ENCODE assay signal across 24 mouse cellular contexts in the genomic region with DNA sequence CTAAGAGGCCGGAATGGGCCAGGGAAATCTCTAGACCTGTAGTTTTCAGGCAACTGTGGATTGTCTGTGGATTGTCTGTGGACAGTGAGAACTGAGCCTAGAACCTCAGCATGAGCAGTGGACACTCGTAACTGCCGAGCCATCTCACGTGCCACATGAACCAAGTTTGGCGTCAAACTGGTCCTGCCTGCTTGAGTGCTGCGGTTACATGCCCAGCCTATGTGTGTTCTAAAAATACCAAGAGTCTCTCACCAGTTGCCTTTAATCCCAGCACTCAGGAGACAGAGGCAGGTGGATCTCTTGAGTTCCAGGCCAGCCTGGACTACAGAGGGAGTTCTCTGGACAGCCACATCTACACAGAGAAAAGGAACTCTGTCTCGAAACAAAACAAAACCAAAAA. TPM values are rescaled to one million over a fixed set of nuclear protein-coding genes. Genes with fewer than 3 reads are reported as not detected.
DNase-seq lines count a peak whose midpoint lies in the region; ATAC-seq lines count a peak whose summit lies in the region.
"Had no signal": no experiment of that assay in that cellular context is flagged by ENCODE, and none has a peak within 500 bp of the region (broad histone marks: within the 10 kb centered on the region; RNA-seq: fewer than 3 reads in every experiment).

No protein-coding gene starts in this region.

- no peaks in the 10 kb centered on the region for H3K27me3 ChIP-seq in megakaryocyte, embryonic 14.5 days (replicated peaks)
- H3K27me3 ChIP-seq: CH12.LX; midbrain, embryonic 12.5 days; stomach, embryonic 15.5 days had no signal

- H3K4me3 ChIP-seq in megakaryocyte, embryonic 14.5 days (replicated peaks): peak overlapping the region; percentile 80
- H3K4me3 ChIP-seq: heart, adult 2 months; hindbrain, embryonic 10.5 days; left cerebral cortex, adult 2 months; limb, embryonic 10.5 days; midbrain, embryonic 12.5 days; stomach, embryonic 15.5 days had no signal

- DNase-seq in gastrocnemius, postnatal 25 days: peak; percentile 1
- DNase-seq in gastrocnemius, postnatal 10 days: no peak
- DNase-seq in natural killer cell, adult 2 months (ENCODE audit: low spot score in 2 of 2): peak; percentile 36 to 45
- no peak for DNase-seq in right cerebral cortex, postnatal 4 days
- DNase-seq in layer of hippocampus, postnatal 10 days (ENCODE audit: low spot score in 2 of 2): no peak
- DNase-seq: adrenal gland, adult 2 months; embryo, embryonic 11 days; forebrain, postnatal 0 days; thymus, adult 2 months had no signal

- ATAC-seq in megakaryocyte, adult 5-6 weeks (ENCODE audit: poor library complexity, severe bottlenecking): no peak
- ATAC-seq in granulocyte monocyte progenitor cell, adult 5-6 weeks (replicated peaks; ENCODE audit: poor library complexity, severe bottlenecking): 0 out of 2 replicates have a peak, but pooled peaks have one; percentile 10
- ATAC-seq: forebrain, postnatal 0 days; hindbrain, postnatal 0 days; intestine, postnatal 0 days had no signal

- H3K9me3 ChIP-seq in megakaryocyte, embryonic 14.5 days: no peaks in the 10 kb centered on the region
- H3K9me3 ChIP-seq: hindbrain, embryonic 10.5 days; limb, embryonic 10.5 days; midbrain, embryonic 12.5 days; stomach, embryonic 15.5 days had no signal

- peaks cover 95% of the 10 kb centered on the region for H3K36me3 ChIP-seq in megakaryocyte, embryonic 14.5 days (replicated peaks; ENCODE audit: low read length)

- H3K4me1 ChIP-seq in megakaryocyte, embryonic 14.5 days: peaks cover 97% of the 10 kb centered on the region
- H3K4me1 ChIP-seq: limb, embryonic 10.5 days had no signal

RNA-seq across cellular contexts. Expression of a gene that starts 11.2 kb away (rescaled TPM):
- total RNA-seq in gastrocnemius, postnatal 25 days (2021): under 1 TPM; 0.48 to 0.67 TPM
- 1 to 10 TPM in 1 of 2 experiments, under 1 TPM in 1; 0.95 to 1.1 TPM for total RNA-seq in gastrocnemius, postnatal 10 days (2021)
- 1.7 TPM in 1 of 2 replicates, not detected in the other for polyA plus RNA-seq in megakaryocyte, embryonic 14.5 days (2012; ENCODE audit: insufficient read depth, low replicate concordance)
- total RNA-seq in megakaryocyte, adult 5-6 weeks (2015): 2.3 and 2.5 TPM in 2 replicates
- 0.33 and 0.45 TPM in 2 replicates for total RNA-seq in megakaryocyte, adult 5-6 weeks (2017)
- total RNA-seq in granulocyte monocyte progenitor cell, adult 5-6 weeks (2014; fragmentation: Nextera tagmentation): 3.8 TPM in 1 of 2 replicates, not detected in the other
- total RNA-seq in granulocyte monocyte progenitor cell, adult 5-6 weeks (2017): 1.3 TPM in 1 of 2 replicates, not detected in the other
- total RNA-seq in layer of hippocampus, postnatal 10 days (2021): 10 to 100 TPM; 33.9 to 34.7 TPM

RNA-seq across cellular contexts. Expression of a gene that starts 30.6 kb away (rescaled TPM):
- 10 to 100 TPM; 18.3 to 21.9 TPM for total RNA-seq in gastrocnemius, postnatal 25 days (2021)
- total RNA-seq in gastrocnemius, postnatal 10 days (2021): 10 to 100 TPM; 46.3 to 68.4 TPM
- polyA plus RNA-seq in megakaryocyte, embryonic 14.5 days (2012; ENCODE audit: insufficient read depth, low replicate concordance): 51.2 and 77.7 TPM in 2 replicates
- 121 and 128 TPM in 2 replicates for total RNA-seq in megakaryocyte, adult 5-6 weeks (2015)
- total RNA-seq in megakaryocyte, adult 5-6 weeks (2017): 315 and 351 TPM in 2 replicates
- total RNA-seq in granulocyte monocyte progenitor cell, adult 5-6 weeks (2014; fragmentation: Nextera tagmentation): 60.5 and 60.7 TPM in 2 replicates
- 92.5 and 124 TPM in 2 replicates for total RNA-seq in granulocyte monocyte progenitor cell, adult 5-6 weeks (2017)
- total RNA-seq in layer of hippocampus, postnatal 10 days (2021): 100 to 1,000 TPM; 148 to 150 TPM

RNA-seq across cellular contexts. Expression of a gene that starts 47.1 kb away (rescaled TPM):
- 100 to 1,000 TPM; 379 to 436 TPM for total RNA-seq in gastrocnemius, postnatal 25 days (2021)
- total RNA-seq in gastrocnemius, postnatal 10 days (2021): 100 to 1,000 TPM; 793 to 832 TPM
- 25.9 and 294 TPM in 2 replicates for polyA plus RNA-seq in megakaryocyte, embryonic 14.5 days (2012; ENCODE audit: insufficient read depth, low replicate concordance)
- 1,123 and 1,179 TPM in 2 replicates for total RNA-seq in megakaryocyte, adult 5-6 weeks (2015)
- total RNA-seq in megakaryocyte, adult 5-6 weeks (2017): 895 and 904 TPM in 2 replicates
- total RNA-seq in granulocyte monocyte progenitor cell, adult 5-6 weeks (2014; fragmentation: Nextera tagmentation): 2,177 and 2,335 TPM in 2 replicates
- total RNA-seq in granulocyte monocyte progenitor cell, adult 5-6 weeks (2017): 2,263 and 3,329 TPM in 2 replicates
- 100 to 1,000 TPM; 458 to 501 TPM for total RNA-seq in layer of hippocampus, postnatal 10 days (2021)

RNA-seq across cellular contexts. Expression of a gene that starts 53.6 kb away (rescaled TPM):
- not detected for total RNA-seq in gastrocnemius, postnatal 25 days (2021)
- total RNA-seq in gastrocnemius, postnatal 10 days (2021): not detected
- not detected in 2 replicates for polyA plus RNA-seq in megakaryocyte, embryonic 14.5 days (2012; ENCODE audit: insufficient read depth, low replicate concordance)
- total RNA-seq in megakaryocyte, adult 5-6 weeks (2015): not detected in 2 replicates
- total RNA-seq in megakaryocyte, adult 5-6 weeks (2017): not detected in 2 replicates
- not detected in 2 replicates for total RNA-seq in granulocyte monocyte progenitor cell, adult 5-6 weeks (2014; fragmentation: Nextera tagmentation)
- total RNA-seq in granulocyte monocyte progenitor cell, adult 5-6 weeks (2017): not detected in 2 replicates
- under 1 TPM; 0.58 to 0.85 TPM for total RNA-seq in layer of hippocampus, postnatal 10 days (2021)
- total RNA-seq: forebrain, postnatal 0 days; heart, adult 2 months; hindbrain, postnatal 0 days had no signal
- polyA plus RNA-seq: adrenal gland, adult 2 months; embryonic facial prominence, embryonic 14.5 days; heart, postnatal 0 days; hindbrain, postnatal 0 days; intestine, postnatal 0 days; kidney, postnatal 0 days had no signal

RNA-seq across cellular contexts. Expression of a gene that starts 54.6 kb away (rescaled TPM):
- total RNA-seq in gastrocnemius, postnatal 25 days (2021): under 1 TPM; 0.11 to 0.15 TPM
- total RNA-seq in gastrocnemius, postnatal 10 days (2021): under 1 TPM; 0.31 to 0.56 TPM
- not detected in 2 replicates for polyA plus RNA-seq in megakaryocyte, embryonic 14.5 days (2012; ENCODE audit: insufficient read depth, low replicate concordance)
- total RNA-seq in megakaryocyte, adult 5-6 weeks (2015): 0.30 and 2.1 TPM in 2 replicates
- 0.73 and 1.5 TPM in 2 replicates for total RNA-seq in megakaryocyte, adult 5-6 weeks (2017)
- not detected in 2 replicates for total RNA-seq in granulocyte monocyte progenitor cell, adult 5-6 weeks (2014; fragmentation: Nextera tagmentation)
- total RNA-seq in granulocyte monocyte progenitor cell, adult 5-6 weeks (2017): 2.0 and 2.2 TPM in 2 replicates
- under 1 TPM; 0.45 to 0.46 TPM for total RNA-seq in layer of hippocampus, postnatal 10 days (2021)
- polyA plus RNA-seq: adrenal gland, adult 2 months had no signal

Comparison
In these comparisons a context has a peak if more than half of its experiments do, and no peak if none do; other contexts are left out.
1. DNase-seq: peak in gastrocnemius, postnatal 25 days (single experiment) and natural killer cell, adult 2 months (2 of 2); none in gastrocnemius, postnatal 10 days (single experiment), right cerebral cortex, postnatal 4 days (single experiment) and layer of hippocampus, postnatal 10 days (0 of 2).
2. RNA of a gene that starts 11.2 kb away (total RNA-seq): 33.9 to 34.7 TPM in layer of hippocampus, postnatal 10 days; 0.33 to 2.5 TPM in megakaryocyte, adult 5-6 weeks, 0.95 to 1.1 TPM in gastrocnemius, postnatal 10 days, 0.48 to 0.67 TPM in gastrocnemius, postnatal 25 days and 1.3 to 3.8 TPM in granulocyte monocyte progenitor cell, adult 5-6 weeks; every median in the first group is over 4 times any median in the second.